Mouse (Mus musculus) cerebellum, adult 2 months (tissue): ENCODE measurements around the gene Wdr46.

Source experiments
- CTCF ChIP-seq: fragments of 200-500 bp; IDR thresholded peaks from 2 replicates; pipeline ENCODE4 v1.5.1; 2011; ENCODE audit warnings: low read depth, mild to moderate bottlenecking, control low read depth, low read length, moderate library complexity, borderline replicate concordance; ENCODE audit not compliant: insufficient read depth
- POLR2A ChIP-seq: fragments of 200-500 bp; IDR thresholded peaks from 2 replicates; pipeline ENCODE4 v1.6.1; 2011; ENCODE audit warnings: low read length, control low read depth, borderline replicate concordance; ENCODE audit not compliant: insufficient read depth

- TF ChIP-seq CTCF (no peak), POLR2A (no peak)
These were observed 8.0 kb upstream of the Wdr46 start for GRCm38 (mm10) chr17:33932448-33932847.
